Mouse (Mus musculus) activated CD4-positive, CD25-positive, alpha-beta regulatory T cell, adult 9 weeks (primary cell): ENCODE results near the gene Tfap2b. TPM values are rescaled to one million over a fixed set of nuclear protein-coding genes. Genes with fewer than 3 reads are reported as not detected.

Experiments used
- polyA plus RNA-seq: library from polyadenylated mRNA; unstranded; fragments of 100-300 nt; shearing (Covaris generic); gene quantifications from one replicate; pipeline ENCODE4 v1.2.1, GENCODE M21; 2017

Tfap2b gene
- not detected for polyA plus RNA-seq

DNA sequence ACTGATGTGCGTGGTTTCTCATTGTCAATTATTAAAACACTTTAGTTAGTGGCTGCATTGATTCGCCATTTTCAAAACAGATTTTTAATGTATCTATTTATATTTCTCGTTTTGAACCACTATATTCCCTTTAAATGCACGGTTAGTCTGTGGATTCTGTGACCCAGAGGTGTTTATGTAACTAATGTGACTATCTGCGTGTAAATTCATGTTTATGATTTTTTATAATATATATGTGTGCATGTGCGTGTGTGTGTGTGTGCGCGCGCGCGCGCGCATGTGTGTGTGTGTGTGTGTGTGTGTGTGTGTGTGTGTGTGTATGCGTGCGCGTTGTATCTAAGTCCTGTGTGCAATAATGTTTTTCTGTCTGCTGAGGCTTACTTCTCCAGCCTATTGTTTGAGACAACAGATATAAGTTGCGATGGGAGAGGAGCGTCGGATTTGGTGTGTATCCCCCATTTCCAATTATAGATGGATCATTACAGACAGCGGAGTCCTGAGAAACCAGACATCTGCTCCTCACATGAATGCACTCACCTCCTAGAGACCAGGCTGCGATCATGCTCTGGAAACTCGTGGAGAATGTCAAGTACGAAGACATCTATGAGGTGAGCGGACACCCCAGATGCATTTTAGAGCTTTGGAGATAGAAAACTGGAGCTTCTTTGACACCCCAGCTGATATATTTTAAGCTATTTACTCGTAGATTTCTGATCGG lies at the start of gene Tfap2b:
TSS of gene Tfap2b (plus strand) at position 274 of the 718 bp plus-strand sequence.

Other genes starting within 250 kb of the Tfap2b start
- gene Tfap2d, start 105.9 kb upstream of the Tfap2b start, polyA plus RNA-seq: not detected